Mouse (Mus musculus) heart, postnatal 0 days (tissue): ENCODE results near the gene Traf3.

Experiments used
- CTCF ChIP-seq: IDR thresholded peaks from 2 replicates; pipeline ENCODE4 v1.5.1; 2016; ENCODE audit warnings: antibody characterized with exemption, control low read depth, low read depth
- EP300 ChIP-seq: IDR thresholded peaks from 2 replicates; pipeline ENCODE4 v1.6.1; 2016; ENCODE audit warnings: antibody characterized with exemption, low read depth

GRCm38 (mm10) chr12:111153946-111154345, 12.2 kb upstream of the Traf3 start:
- no peak for TF ChIP-seq CTCF
- no peak for TF ChIP-seq EP300
